Mouse (Mus musculus): Measurements from ENCODE around the gene Pan2. TPM values are rescaled to one million over a fixed set of nuclear protein-coding genes. Genes with fewer than 3 reads are reported as not detected.
"Not testable (repeated sequence)": the region's sequence is repeated elsewhere in the genome, so short reads cannot be mapped to it uniquely, and the experiment has no call there.

Pan2 gene
- polyA plus RNA-seq, 1 experiment, result 67.5 TPM

DNA sequence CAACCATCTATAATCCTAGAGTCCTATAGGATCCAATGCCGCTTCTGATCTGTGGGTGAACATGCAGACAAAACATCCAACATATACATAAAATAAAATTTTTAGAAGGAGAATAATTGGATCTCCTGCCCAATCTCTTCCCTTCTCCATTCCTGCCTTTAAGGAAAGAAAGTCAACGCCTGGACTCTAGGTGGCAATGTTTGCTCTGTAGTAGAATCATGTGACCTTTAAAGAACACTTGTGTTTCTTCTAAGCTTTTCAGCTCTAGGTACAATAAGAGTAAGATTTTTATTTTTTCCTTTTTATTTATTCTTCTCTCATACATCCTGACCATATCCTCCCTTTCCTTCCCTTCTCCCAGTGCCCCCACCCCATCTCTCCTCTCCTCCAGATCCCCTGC is 31.3 kb upstream of the Pan2 start:
- Histone ChIP-seq H3K4me1 (replicated peaks; ENCODE audit: control insufficient read depth, insufficient read depth, low read length) (peaks cover 4% of the 10 kb centered on the region; the same call in 1 of the 2 replicates), H3K4me3 (ENCODE audit: control insufficient read depth, insufficient read depth, low read length) (no peak overlapping the region), H3K27me3 (ENCODE audit: control insufficient read depth, insufficient read depth, low read length) (no peaks in the 10 kb centered on the region), H3K36me3 (ENCODE audit: control insufficient read depth, insufficient read depth, low read length) (peaks cover 6% of the 10 kb centered on the region), H3K27ac (ENCODE audit: control insufficient read depth, insufficient read depth, low read length) (no peak overlapping the region)
- DNase-seq, result no peak
- TF ChIP-seq POLR2A (IDR thresholded peaks at IDR 0.05; ENCODE audit: control insufficient read depth, extremely low read depth, insufficient read depth, low read length, poor library complexity), result no peak
- no peak for TF ChIP-seq CTCF (IDR thresholded peaks at IDR 0.05; ENCODE audit: borderline replicate concordance, control insufficient read depth, extremely low read depth, insufficient read depth, low read length, poor library complexity)
- 75% methylated on average over 2 of the region's 2 CpGs for WGBS

GRCm38 (mm10) chr10:128272819-128273439 is 30.2 kb upstream of the Pan2 start:
- 88% methylated on average over 7 of the region's 7 CpGs for WGBS
- not testable (repeated sequence) for H3K4me1 ChIP-seq (replicated peaks; ENCODE audit: control insufficient read depth, insufficient read depth, low read length)
- peaks cover 16% of the 10 kb centered on the region for H3K36me3 ChIP-seq (ENCODE audit: control insufficient read depth, insufficient read depth, low read length)

DNA sequence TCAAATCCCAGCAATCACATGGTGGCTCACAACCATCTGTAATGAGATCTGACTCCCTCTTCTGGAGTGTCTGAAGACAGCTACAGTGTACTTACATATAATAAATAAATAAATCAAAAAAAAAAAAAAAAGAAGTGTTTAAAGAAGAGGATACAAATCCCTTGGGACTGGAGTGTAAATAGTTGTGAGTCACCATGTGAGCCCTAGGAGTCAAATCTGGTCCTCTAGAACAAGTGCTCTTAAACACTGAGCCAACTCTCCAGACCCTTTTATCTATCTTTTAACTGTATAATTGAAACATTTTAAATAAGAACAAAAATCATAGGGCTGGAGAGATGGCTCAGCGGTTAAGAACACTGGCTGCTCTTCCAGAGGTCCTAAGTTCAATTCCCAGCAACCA is 27.8 kb upstream of the Pan2 start:
- H3K4me1 ChIP-seq (replicated peaks; ENCODE audit: control insufficient read depth, insufficient read depth, low read length); H3K27ac ChIP-seq (ENCODE audit: control insufficient read depth, insufficient read depth, low read length); DNase-seq; H3K4me3 ChIP-seq (ENCODE audit: control insufficient read depth, insufficient read depth, low read length); H3K27me3 ChIP-seq (ENCODE audit: control insufficient read depth, insufficient read depth, low read length): not testable (repeated sequence)
- peaks cover 26% of the 10 kb centered on the region for H3K36me3 ChIP-seq (ENCODE audit: control insufficient read depth, insufficient read depth, low read length)
- WGBS, result 97% methylated on average over 1 of the region's 1 CpGs

More at GRCm38 (mm10) chr10:128272819-128273439, 30.2 kb upstream of the Pan2 start:
- not testable (repeated sequence) for H3K4me3 ChIP-seq (ENCODE audit: control insufficient read depth, insufficient read depth, low read length); H3K27me3 ChIP-seq (ENCODE audit: control insufficient read depth, insufficient read depth, low read length); DNase-seq; H3K27ac ChIP-seq (ENCODE audit: control insufficient read depth, insufficient read depth, low read length)

DNA sequence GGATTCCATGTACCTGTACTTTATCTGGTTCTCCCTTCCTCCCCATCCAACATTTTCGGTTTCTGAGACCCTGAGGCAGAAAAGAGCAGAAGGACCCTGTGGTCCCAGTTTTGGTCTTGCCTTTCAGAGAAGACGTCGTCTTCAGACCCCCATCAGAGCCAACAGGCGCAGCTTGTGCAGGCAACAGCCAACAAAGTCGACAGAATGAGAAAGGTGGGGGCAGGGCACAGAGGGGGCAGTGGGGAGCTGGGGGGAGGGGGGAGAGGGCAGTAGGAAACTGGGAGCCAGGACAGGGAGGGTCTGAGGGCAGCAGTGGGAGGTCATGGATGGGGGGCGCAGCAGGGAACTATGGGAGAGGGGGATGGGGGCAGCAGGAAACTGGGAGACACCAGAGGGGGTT is 25.0 kb upstream of the Pan2 start:
- H3K4me1 ChIP-seq (replicated peaks; ENCODE audit: control insufficient read depth, insufficient read depth, low read length), result no peaks in the 10 kb centered on the region
- 85% methylated on average over 6 of the region's 6 CpGs for WGBS
- H3K36me3 ChIP-seq (ENCODE audit: control insufficient read depth, insufficient read depth, low read length), result peaks cover 49% of the 10 kb centered on the region
- no peaks in the 10 kb centered on the region for H3K27me3 ChIP-seq (ENCODE audit: control insufficient read depth, insufficient read depth, low read length)
- no peak for DNase-seq
- no peak overlapping the region for H3K4me3 ChIP-seq (ENCODE audit: control insufficient read depth, insufficient read depth, low read length)
- no peak overlapping the region for H3K27ac ChIP-seq (ENCODE audit: control insufficient read depth, insufficient read depth, low read length)
- TF ChIP-seq CTCF (IDR thresholded peaks at IDR 0.05; ENCODE audit: borderline replicate concordance, control insufficient read depth, extremely low read depth, insufficient read depth, low read length, poor library complexity) (no peak), POLR2A (IDR thresholded peaks at IDR 0.05; ENCODE audit: control insufficient read depth, extremely low read depth, insufficient read depth, low read length, poor library complexity) (no peak)

GRCm38 (mm10) chr10:128280943-128281342 is 22.2 kb upstream of the Pan2 start:
- Histone ChIP-seq H3K36me3 (ENCODE audit: control insufficient read depth, insufficient read depth, low read length) (peaks cover 73% of the 10 kb centered on the region), H3K27ac (ENCODE audit: control insufficient read depth, insufficient read depth, low read length) (no peak overlapping the region)

DNA sequence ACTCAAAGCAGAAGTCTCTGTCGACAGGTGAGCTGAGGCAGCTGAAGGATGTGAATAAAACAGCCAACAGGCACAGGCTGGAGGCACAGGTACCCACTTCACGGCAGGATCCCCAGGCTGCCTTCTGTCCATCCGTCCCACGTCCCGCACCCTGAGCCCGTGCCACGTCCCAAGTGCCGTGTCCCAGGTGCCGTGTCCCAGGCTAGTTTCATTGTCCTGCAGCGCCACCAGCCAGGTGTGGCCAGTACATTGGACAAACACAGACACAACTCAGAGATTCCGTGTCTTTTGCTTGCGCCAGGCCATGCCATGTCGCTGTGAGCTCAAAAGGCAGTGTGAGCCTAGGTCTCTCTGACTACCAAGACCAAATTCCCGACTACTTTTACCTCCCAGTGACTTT is 21.5 kb upstream of the Pan2 start:
- 95% methylated on average over 14 of the region's 14 CpGs for WGBS
- DNase-seq, result no peak
- Histone ChIP-seq H3K4me1 (replicated peaks; ENCODE audit: control insufficient read depth, insufficient read depth, low read length) (no peaks in the 10 kb centered on the region), H3K27me3 (ENCODE audit: control insufficient read depth, insufficient read depth, low read length) (no peaks in the 10 kb centered on the region), H3K36me3 (ENCODE audit: control insufficient read depth, insufficient read depth, low read length) (peaks cover 76% of the 10 kb centered on the region), H3K4me3 (ENCODE audit: control insufficient read depth, insufficient read depth, low read length) (no peak overlapping the region), H3K27ac (ENCODE audit: control insufficient read depth, insufficient read depth, low read length) (no peak overlapping the region)
- TF ChIP-seq POLR2A (IDR thresholded peaks at IDR 0.05; ENCODE audit: control insufficient read depth, extremely low read depth, insufficient read depth, low read length, poor library complexity) (no peak), CTCF (IDR thresholded peaks at IDR 0.05; ENCODE audit: borderline replicate concordance, control insufficient read depth, extremely low read depth, insufficient read depth, low read length, poor library complexity) (no peak)

More at GRCm38 (mm10) chr10:128280943-128281342, 22.2 kb upstream of the Pan2 start:
- TF ChIP-seq POLR2A (IDR thresholded peaks at IDR 0.05; ENCODE audit: control insufficient read depth, extremely low read depth, insufficient read depth, low read length, poor library complexity), result no peak
- no peak for TF ChIP-seq CTCF (IDR thresholded peaks at IDR 0.05; ENCODE audit: borderline replicate concordance, control insufficient read depth, extremely low read depth, insufficient read depth, low read length, poor library complexity)
- no peaks in the 10 kb centered on the region for H3K4me1 ChIP-seq (replicated peaks; ENCODE audit: control insufficient read depth, insufficient read depth, low read length)
- 94% methylated on average over 6 of the region's 6 CpGs for WGBS
- H3K4me3 ChIP-seq (ENCODE audit: control insufficient read depth, insufficient read depth, low read length), result no peak overlapping the region
- no peaks in the 10 kb centered on the region for H3K27me3 ChIP-seq (ENCODE audit: control insufficient read depth, insufficient read depth, low read length)
- no peak for DNase-seq

DNA sequence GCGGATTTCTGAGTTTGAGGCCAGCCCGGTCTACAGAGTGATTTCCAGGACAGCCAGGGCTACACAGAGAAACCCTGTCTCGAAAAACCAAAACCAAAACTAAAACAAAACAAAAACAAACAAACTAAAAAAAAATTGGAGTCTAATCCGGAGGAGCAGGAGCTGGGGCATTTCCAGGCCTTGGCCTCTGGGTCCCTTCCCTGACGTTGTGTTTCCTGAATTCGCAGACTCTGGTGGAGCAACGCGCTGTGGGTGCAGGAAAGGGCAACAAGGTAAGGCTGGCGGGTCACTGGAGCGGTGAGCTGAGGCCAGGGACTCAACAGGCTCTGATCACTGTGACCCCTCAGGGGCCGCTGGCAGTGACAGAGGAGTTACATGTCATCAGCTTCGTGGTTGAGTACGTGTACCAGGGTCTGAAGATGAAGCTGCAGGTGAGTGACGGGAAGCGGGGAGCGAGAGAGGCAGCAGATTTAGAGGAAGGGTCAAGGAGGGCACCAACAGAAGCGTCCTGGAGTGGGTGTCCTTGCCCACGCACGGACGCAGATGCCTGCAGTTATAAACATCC is 20.2 kb upstream of the Pan2 start:
- Histone ChIP-seq H3K4me3 (ENCODE audit: control insufficient read depth, insufficient read depth, low read length) (no peak overlapping the region), H3K27me3 (ENCODE audit: control insufficient read depth, insufficient read depth, low read length) (no peaks in the 10 kb centered on the region), H3K27ac (ENCODE audit: control insufficient read depth, insufficient read depth, low read length) (no peak overlapping the region), H3K4me1 (replicated peaks; ENCODE audit: control insufficient read depth, insufficient read depth, low read length) (no peaks in the 10 kb centered on the region), H3K36me3 (ENCODE audit: control insufficient read depth, insufficient read depth, low read length) (peaks cover 70% of the 10 kb centered on the region)
- DNase-seq, result no peak
- WGBS, result 94% methylated on average over 20 of the region's 20 CpGs
- TF ChIP-seq CTCF (IDR thresholded peaks at IDR 0.05; ENCODE audit: borderline replicate concordance, control insufficient read depth, extremely low read depth, insufficient read depth, low read length, poor library complexity), result no peak
- no peak for TF ChIP-seq POLR2A (IDR thresholded peaks at IDR 0.05; ENCODE audit: control insufficient read depth, extremely low read depth, insufficient read depth, low read length, poor library complexity)
